Mouse (Mus musculus) myocyte (in vitro differentiated cells): ENCODE data around the gene Ociad2. TPM values are rescaled to one million over a fixed set of nuclear protein-coding genes. Genes with fewer than 3 reads are reported as not detected.

Experiments used
- H3K27me3 ChIP-seq: one replicate; pipeline ENCODE4 v1.6.1; 2011; ENCODE audit not compliant: control insufficient read depth, insufficient read depth, insufficient read length
- H3K36me3 ChIP-seq: one replicate; pipeline ENCODE4 v1.6.1; 2011; ENCODE audit not compliant: control insufficient read depth, insufficient read depth
- H3K4me2 ChIP-seq: one replicate; pipeline ENCODE4 v1.6.1; 2011; ENCODE audit warnings: low read depth, control low read depth
- H3K4me3 ChIP-seq: one replicate; pipeline ENCODE4 v1.5.1; 2011; ENCODE audit warnings: mild to moderate bottlenecking, control low read depth, moderate library complexity
- H3K79me2 ChIP-seq: one replicate; pipeline ENCODE4 v1.6.1; 2011; ENCODE audit not compliant: control insufficient read depth, insufficient read depth
- H3ac ChIP-seq: one replicate; pipeline ENCODE4 v1.6.1; 2011; ENCODE audit not compliant: control insufficient read depth, insufficient read length
- CEBPB ChIP-seq: IDR thresholded peaks from 2 replicates; pipeline ENCODE4 v1.6.1; 2011; ENCODE audit warnings: mild to moderate bottlenecking, moderate library complexity; ENCODE audit not compliant: poor library complexity, insufficient read depth, severe bottlenecking
- E2F4 ChIP-seq: IDR thresholded peaks from one replicate; pipeline ENCODE4 v1.6.1; 2011; ENCODE audit warnings: mild to moderate bottlenecking, control low read depth, moderate library complexity; ENCODE audit not compliant: insufficient read depth
- MAX ChIP-seq: IDR thresholded peaks from one replicate; pipeline ENCODE4 v1.6.1; 2011; ENCODE audit warnings: low read depth, mild to moderate bottlenecking, control low read depth
- MYOD1 ChIP-seq, 3 experiments: IDR thresholded peaks; one replicate each; pipeline ENCODE4 v1.6.1; 2011; ENCODE audit warnings: control low read depth in 2 of 3, low read depth in 2 of 3, mild to moderate bottlenecking in 2 of 3, moderate library complexity in 1 of 3; ENCODE audit not compliant: insufficient read length in 2 of 3, control insufficient read depth in 1 of 3
- MYOG ChIP-seq, 3 experiments: IDR thresholded peaks; one replicate each; pipeline ENCODE4 v1.6.1; 2011; ENCODE audit warnings: control low read depth in 2 of 3, low read depth in 2 of 3, mild to moderate bottlenecking in 2 of 3; ENCODE audit not compliant: insufficient read length in 2 of 3, control insufficient read depth in 1 of 3, insufficient read depth in 1 of 3
- POLR2A ChIP-seq: IDR thresholded peaks from one replicate; pipeline ENCODE4 v1.6.1; 2011; ENCODE audit warnings: low read depth, mild to moderate bottlenecking, control low read depth, moderate library complexity; ENCODE audit not compliant: insufficient read length
- POLR2AphosphoS2 ChIP-seq: IDR thresholded peaks from one replicate; pipeline ENCODE4 v1.6.1; 2011; ENCODE audit warnings: low read depth, control low read depth; ENCODE audit not compliant: insufficient read length
- REST ChIP-seq: IDR thresholded peaks from one replicate; pipeline ENCODE4 v1.6.1; 2011; ENCODE audit warnings: mild to moderate bottlenecking, control low read depth, moderate library complexity; ENCODE audit not compliant: insufficient read depth, insufficient read length
- SRF ChIP-seq: IDR thresholded peaks from one replicate; pipeline ENCODE4 v1.6.1; 2011; ENCODE audit warnings: low read depth; ENCODE audit not compliant: control insufficient read depth, insufficient read length
- TCF12 ChIP-seq: IDR thresholded peaks from one replicate; pipeline ENCODE4 v1.6.1; 2011; ENCODE audit warnings: mild to moderate bottlenecking, control low read depth; ENCODE audit not compliant: poor library complexity, insufficient read depth, severe bottlenecking
- TCF3 ChIP-seq: IDR thresholded peaks from one replicate; pipeline ENCODE4 v1.6.1; 2011; ENCODE audit warnings: low read depth, control low read depth; ENCODE audit not compliant: insufficient read length
- USF1 ChIP-seq: IDR thresholded peaks from one replicate; pipeline ENCODE4 v1.6.1; 2011; ENCODE audit warnings: low read depth, mild to moderate bottlenecking, control low read depth, moderate library complexity
- polyA plus RNA-seq: library from polyadenylated mRNA; unstranded; fragments of >200 nt; fragmentation: generic; extraction: Trizol; gene quantifications from one replicate; pipeline ENCODE4 v1.2.1, GENCODE M21; 2012; ENCODE audit warnings: missing spikeins

Gene Ociad2
- polyA plus RNA-seq, 1 experiment: 4.1 TPM

GRCm38 (mm10) chr5:73381510-73381909 lies 40.7 kb upstream of the Ociad2 start:
- no peak overlapping the region for H3K4me3 ChIP-seq
- H3K79me2 ChIP-seq: no peaks in the 10 kb centered on the region
- TF ChIP-seq REST (no peak), POLR2A (no peak)
- no peaks in the 10 kb centered on the region for H3K27me3 ChIP-seq
- no peaks in the 10 kb centered on the region for H3K36me3 ChIP-seq
- no peak overlapping the region for H3ac ChIP-seq
- H3K4me2 ChIP-seq: no peak overlapping the region

- H3ac ChIP-seq: no peak overlapping the region
- no peaks in the 10 kb centered on the region for H3K27me3 ChIP-seq
- no peaks in the 10 kb centered on the region for H3K36me3 ChIP-seq
- no peak overlapping the region for H3K4me3 ChIP-seq
- no peaks in the 10 kb centered on the region for H3K79me2 ChIP-seq
- TF ChIP-seq SRF (no peak), TCF12 (no peak), TCF3 (no peak), MYOD1 (IDR thresholded peaks at IDR 0.05; ENCODE audit: control insufficient read depth in 1 of 3, insufficient read length in 2 of 3, low read depth in 2 of 3) (no peak), USF1 (no peak), POLR2A (no peak), MYOG (IDR thresholded peaks at IDR 0.05; ENCODE audit: control insufficient read depth in 1 of 3, insufficient read depth in 1 of 3, insufficient read length in 2 of 3, low read depth in 2 of 3) (no peak)
- H3K4me2 ChIP-seq: no peak overlapping the region
These were observed 40.0 kb upstream of the Ociad2 start for GRCm38 (mm10) chr5:73380829-73381228.

- no peaks in the 10 kb centered on the region for H3K36me3 ChIP-seq
- TF ChIP-seq E2F4 (no peak), REST (no peak), MYOD1 (IDR thresholded peaks at IDR 0.05; ENCODE audit: control insufficient read depth in 1 of 3, insufficient read length in 2 of 3, low read depth in 2 of 3) (no peak), SRF (no peak), MYOG (IDR thresholded peaks at IDR 0.05; ENCODE audit: control insufficient read depth in 1 of 3, insufficient read depth in 1 of 3, insufficient read length in 2 of 3, low read depth in 2 of 3) (no peak), POLR2A (no peak)
- H3K4me3 ChIP-seq: no peak overlapping the region
- no peak overlapping the region for H3ac ChIP-seq
- H3K4me2 ChIP-seq: no peak overlapping the region
- no peaks in the 10 kb centered on the region for H3K27me3 ChIP-seq
- H3K79me2 ChIP-seq: no peaks in the 10 kb centered on the region
These were observed 39.1 kb upstream of the Ociad2 start for GRCm38 (mm10) chr5:73379908-73380307.

- H3ac ChIP-seq: no peak overlapping the region
- no peak overlapping the region for H3K4me2 ChIP-seq
- TF ChIP-seq USF1: no peak
- no peak for TF ChIP-seq POLR2AphosphoS2
- TF ChIP-seq MYOD1 (IDR thresholded peaks at IDR 0.05; ENCODE audit: control insufficient read depth in 1 of 3, insufficient read length in 2 of 3, low read depth in 2 of 3): no peak
- no peak for TF ChIP-seq REST
- no peak for TF ChIP-seq MAX
- TF ChIP-seq E2F4: no peak
- no peak for TF ChIP-seq CEBPB
- no peak for TF ChIP-seq TCF12
- no peak for TF ChIP-seq POLR2A
- TF ChIP-seq SRF: no peak
- H3K36me3 ChIP-seq: no peaks in the 10 kb centered on the region
- H3K4me3 ChIP-seq: no peak overlapping the region
- no peaks in the 10 kb centered on the region for H3K27me3 ChIP-seq
- H3K79me2 ChIP-seq: no peaks in the 10 kb centered on the region
These were observed 35.7 kb upstream of the Ociad2 start for GRCm38 (mm10) chr5:73376491-73376890.

- no peak overlapping the region for H3K4me3 ChIP-seq
These were observed 35.2 kb upstream of the Ociad2 start for GRCm38 (mm10) chr5:73376041-73376440.

GRCm38 (mm10) chr5:73373184-73373583 lies 32.4 kb upstream of the Ociad2 start:
- H3K36me3 ChIP-seq: no peaks in the 10 kb centered on the region
- TF ChIP-seq REST (no peak), POLR2AphosphoS2 (no peak)

More at GRCm38 (mm10) chr5:73376041-73376440, 35.2 kb upstream of the Ociad2 start:
- no peak overlapping the region for H3ac ChIP-seq
- H3K36me3 ChIP-seq: no peaks in the 10 kb centered on the region
- no peaks in the 10 kb centered on the region for H3K27me3 ChIP-seq
- H3K79me2 ChIP-seq: no peaks in the 10 kb centered on the region
- no peak overlapping the region for H3K4me2 ChIP-seq
- TF ChIP-seq MYOD1 (IDR thresholded peaks at IDR 0.05; ENCODE audit: control insufficient read depth in 1 of 3, insufficient read length in 2 of 3, low read depth in 2 of 3) (no peak), TCF12 (no peak)

More at GRCm38 (mm10) chr5:73373184-73373583, 32.4 kb upstream of the Ociad2 start:
- H3K27me3 ChIP-seq: no peaks in the 10 kb centered on the region
- no peaks in the 10 kb centered on the region for H3K79me2 ChIP-seq
- no peak overlapping the region for H3K4me2 ChIP-seq
- no peak overlapping the region for H3K4me3 ChIP-seq
- no peak overlapping the region for H3ac ChIP-seq
